Mouse (Mus musculus): ENCODE results near the gene Cma2. TPM values are rescaled to one million over a fixed set of nuclear protein-coding genes. Genes with fewer than 3 reads are reported as not detected.
"Not testable (repeated sequence)": the region's sequence is repeated elsewhere in the genome, so short reads cannot be mapped to it uniquely, and the experiment has no call there.

Gene Cma2
- polyA plus RNA-seq, 1 experiment, result not detected

DNA sequence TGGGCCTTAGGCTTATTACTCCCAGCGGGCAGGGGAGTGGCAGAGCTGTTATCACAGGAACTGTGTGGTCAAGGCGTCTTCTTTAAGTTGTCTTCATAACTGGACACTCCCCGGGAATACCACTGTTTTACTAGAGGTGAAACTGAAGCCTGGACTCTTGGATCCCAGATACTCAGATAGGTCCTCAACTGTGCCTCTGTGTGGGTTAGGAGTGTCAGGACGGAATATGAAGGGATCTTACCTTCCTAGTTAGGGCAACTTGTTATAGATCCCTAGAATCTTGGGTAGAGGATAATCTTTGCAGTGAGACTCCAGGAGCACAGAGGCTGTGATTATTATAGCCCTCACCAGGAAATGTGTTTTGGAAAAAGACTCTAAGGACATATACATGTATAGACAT lies 6.2 kb upstream of the Cma2 start, which contains the start of gene Cma1:
Gene Cma1 (minus strand): TSS at position 101 of the 400 bp plus-strand sequence.
- no peak for TF ChIP-seq POLR2A (IDR thresholded peaks at IDR 0.05; ENCODE audit: borderline replicate concordance, extremely low read depth, insufficient read depth, insufficient read length, poor library complexity, severe bottlenecking)
- no peak for TF ChIP-seq CTCF (IDR thresholded peaks at IDR 0.05; ENCODE audit: borderline replicate concordance, extremely low read depth, insufficient read depth, insufficient read length)
- DNase-seq (ENCODE audit: low read depth), result no peak

GRCm38 (mm10) chr14:55946269-55946969 lies 4.4 kb upstream of the Cma2 start:
- no peak for TF ChIP-seq CTCF (IDR thresholded peaks at IDR 0.05; ENCODE audit: borderline replicate concordance, extremely low read depth, insufficient read depth, insufficient read length)
- no peak for TF ChIP-seq POLR2A (IDR thresholded peaks at IDR 0.05; ENCODE audit: borderline replicate concordance, extremely low read depth, insufficient read depth, insufficient read length, poor library complexity, severe bottlenecking)
- DNase-seq (ENCODE audit: low read depth), result no peak

DNA sequence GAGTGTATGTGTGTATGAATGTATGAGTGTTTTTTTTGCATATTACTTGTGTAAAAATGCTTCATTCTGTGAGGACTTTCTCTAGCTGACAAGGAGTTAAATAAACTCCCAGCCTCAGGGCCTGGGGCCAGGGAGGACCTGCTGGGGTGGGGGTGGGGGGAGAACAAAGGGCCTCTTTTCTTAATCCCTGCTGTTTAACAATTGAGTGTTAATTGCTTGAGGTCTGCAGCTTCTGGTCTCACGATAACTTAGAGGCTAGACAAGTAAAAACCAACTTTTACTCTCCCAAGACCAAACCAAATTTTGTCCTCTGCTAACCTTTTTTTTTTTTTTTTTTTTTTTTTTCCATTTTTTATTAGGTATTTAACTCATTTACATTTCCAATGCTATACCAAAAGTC lies 12.5 kb downstream of the Cma2 start:
- no peak for TF ChIP-seq POLR2A (IDR thresholded peaks at IDR 0.05; ENCODE audit: borderline replicate concordance, extremely low read depth, insufficient read depth, insufficient read length, poor library complexity, severe bottlenecking)
- no peak for TF ChIP-seq CTCF (IDR thresholded peaks at IDR 0.05; ENCODE audit: borderline replicate concordance, extremely low read depth, insufficient read depth, insufficient read length)
- DNase-seq (ENCODE audit: low read depth), result peak; percentile 77

DNA sequence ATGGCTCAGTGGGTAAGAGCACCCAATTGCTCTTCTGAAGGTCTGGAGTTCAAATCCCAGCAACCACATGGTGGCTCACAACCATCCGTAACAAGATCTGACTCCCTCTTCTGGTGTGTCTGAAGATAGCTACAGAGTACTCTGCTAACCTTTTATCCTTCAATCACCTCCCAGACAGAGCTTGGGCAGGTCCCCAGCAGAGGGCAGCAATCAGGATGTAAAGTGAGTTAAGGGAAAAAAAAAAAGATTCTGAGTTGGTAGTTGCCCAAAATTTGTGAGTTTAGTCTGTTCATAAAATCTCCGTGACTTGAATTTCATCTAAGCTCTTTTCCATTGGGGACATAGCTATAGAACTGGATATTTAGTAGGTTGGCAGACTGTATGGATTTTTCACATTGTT lies 13.1 kb downstream of the Cma2 start:
- TF ChIP-seq CTCF (IDR thresholded peaks at IDR 0.05; ENCODE audit: borderline replicate concordance, extremely low read depth, insufficient read depth, insufficient read length), result peak; percentile 29; the same call in 1 of the 2 replicates
- peak; percentile 41 for DNase-seq (ENCODE audit: low read depth)

GRCm38 (mm10) chr14:55987464-55987863 lies 36.7 kb downstream of the Cma2 start:
- DNase-seq (ENCODE audit: low read depth), result not testable (repeated sequence)

GRCm38 (mm10) chr14:56013147-56013546 lies 62.4 kb downstream of the Cma2 start:
- no peak for DNase-seq (ENCODE audit: low read depth)
- TF ChIP-seq CTCF (IDR thresholded peaks at IDR 0.05; ENCODE audit: borderline replicate concordance, extremely low read depth, insufficient read depth, insufficient read length) (no peak), POLR2A (IDR thresholded peaks at IDR 0.05; ENCODE audit: borderline replicate concordance, extremely low read depth, insufficient read depth, insufficient read length, poor library complexity, severe bottlenecking) (no peak)

- no peak for TF ChIP-seq POLR2A (IDR thresholded peaks at IDR 0.05; ENCODE audit: borderline replicate concordance, extremely low read depth, insufficient read depth, insufficient read length, poor library complexity, severe bottlenecking)
- TF ChIP-seq CTCF (IDR thresholded peaks at IDR 0.05; ENCODE audit: borderline replicate concordance, extremely low read depth, insufficient read depth, insufficient read length), result no peak
- no peak for DNase-seq (ENCODE audit: low read depth)
Measured at GRCm38 (mm10) chr14:56013924-56014323, 63.1 kb downstream of the Cma2 start.

- not testable (repeated sequence) for DNase-seq (ENCODE audit: low read depth)
Measured at GRCm38 (mm10) chr14:56017671-56018070, 66.9 kb downstream of the Cma2 start, which contains the start of gene Mcpt1. TSS of gene Mcpt1 (plus strand) at chr14:56017971.

- TF ChIP-seq CTCF (IDR thresholded peaks at IDR 0.05; ENCODE audit: borderline replicate concordance, extremely low read depth, insufficient read depth, insufficient read length) (no peak), POLR2A (IDR thresholded peaks at IDR 0.05; ENCODE audit: borderline replicate concordance, extremely low read depth, insufficient read depth, insufficient read length, poor library complexity, severe bottlenecking) (no peak)
Measured at GRCm38 (mm10) chr14:56019446-56019845, 68.7 kb downstream of the Cma2 start.

DNA sequence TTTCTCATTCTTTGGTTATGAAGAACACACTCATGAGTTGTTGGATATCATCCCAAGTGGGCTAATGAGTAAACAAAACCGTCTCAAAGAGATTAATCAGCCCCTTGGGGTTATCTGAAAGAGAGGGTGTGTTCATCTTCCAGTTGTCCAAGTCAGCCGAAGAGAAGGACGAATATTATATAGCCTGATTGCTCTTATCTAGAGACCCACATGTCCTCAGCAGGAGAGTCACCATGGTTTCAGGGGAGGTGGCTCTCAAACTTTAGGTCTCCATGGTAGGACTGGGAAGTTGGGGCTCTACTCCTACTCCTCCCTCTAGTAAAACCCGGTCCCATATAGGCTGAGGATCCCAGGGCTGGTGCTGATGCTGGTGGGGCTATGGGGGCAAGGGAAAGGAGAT lies 70.5 kb downstream of the Cma2 start:
- DNase-seq (ENCODE audit: low read depth), result not testable (repeated sequence)

More at GRCm38 (mm10) chr14:56019446-56019845, 68.7 kb downstream of the Cma2 start:
- no peak for DNase-seq (ENCODE audit: low read depth)

Other genes starting within 250 kb of the Cma2 start
- 0.96 and 1.2 TPM in 2 replicates for gene Tgm1, start 237.1 kb upstream of the Cma2 start, polyA plus RNA-seq (2012; rRNA removed)
- 64.9 and 72.8 TPM in 2 replicates for gene Rabggta, start 228.7 kb upstream of the Cma2 start, polyA plus RNA-seq (2012; rRNA removed)
- gene Dhrs1, start 205.3 kb upstream of the Cma2 start, polyA plus RNA-seq (2012; rRNA removed), result 67.1 and 88.2 TPM in 2 replicates
- 24.6 and 27.9 TPM in 2 replicates for gene Nop9, start 205.3 kb upstream of the Cma2 start, polyA plus RNA-seq (2012; rRNA removed)
- 0.60 and 0.76 TPM in 2 replicates for gene Cideb, start 192.5 kb upstream of the Cma2 start, polyA plus RNA-seq (2012; rRNA removed)
- gene Ltb4r2, start 189.6 kb upstream of the Cma2 start, polyA plus RNA-seq (2012; rRNA removed), result 0.29 and 0.38 TPM in 2 replicates
- gene Ltb4r1, start 185.0 kb upstream of the Cma2 start, polyA plus RNA-seq (2012; rRNA removed), result 0.45 and 0.71 TPM in 2 replicates
- gene Adcy4, start 166.9 kb upstream of the Cma2 start, polyA plus RNA-seq (2012; rRNA removed), result 3.5 and 7.8 TPM in 2 replicates
- gene Ripk3, start 162.1 kb upstream of the Cma2 start, polyA plus RNA-seq (2012; rRNA removed), result 2.5 and 2.6 TPM in 2 replicates
- gene Nfatc4, start 127.8 kb upstream of the Cma2 start, polyA plus RNA-seq (2012; rRNA removed), result 22.3 and 26.2 TPM in 2 replicates
- 14.1 and 24.1 TPM in 2 replicates for gene Nynrin, start 97.0 kb upstream of the Cma2 start, polyA plus RNA-seq (2012; rRNA removed)
- 0.43 and 0.51 TPM in 2 replicates for gene Cbln3, start 66.6 kb upstream of the Cma2 start, polyA plus RNA-seq (2012; rRNA removed)
- 13.4 and 13.7 TPM in 2 replicates for gene Khnyn, start 66.0 kb upstream of the Cma2 start, polyA plus RNA-seq (2012; rRNA removed)
- 97.6 and 120 TPM in 2 replicates for gene Sdr39u1, start 50.7 kb upstream of the Cma2 start, polyA plus RNA-seq (2012; rRNA removed)
- gene Cma1, start 6.3 kb upstream of the Cma2 start, polyA plus RNA-seq (2012; rRNA removed), result 1.9 and 5.3 TPM in 2 replicates
- 0.06 and 0.08 TPM in 2 replicates for gene Mcpt1, start 67.0 kb downstream of the Cma2 start, polyA plus RNA-seq (2012; rRNA removed)
- gene Mcpt9, start 79.5 kb downstream of the Cma2 start, polyA plus RNA-seq (2012; rRNA removed), result not detected in 2 replicates
- gene Mcpt2, start 91.1 kb downstream of the Cma2 start, polyA plus RNA-seq (2012; rRNA removed), result not detected in 2 replicates
- 0.18 and 0.22 TPM in 2 replicates for gene Mcpt4, start 111.3 kb downstream of the Cma2 start, polyA plus RNA-seq (2012; rRNA removed)
- gene Mcpt8, start 134.3 kb downstream of the Cma2 start, polyA plus RNA-seq (2012; rRNA removed), result 0.08 TPM in 1 of 2 replicates, not detected in the other
- gene Ctsg, start 151.6 kb downstream of the Cma2 start, polyA plus RNA-seq (2012; rRNA removed), result 0.08 and 0.25 TPM in 2 replicates
- gene Gzme, start 169.6 kb downstream of the Cma2 start, polyA plus RNA-seq (2012; rRNA removed), result 0.10 TPM in 1 of 2 replicates, not detected in the other
- gene Gzmd, start 181.6 kb downstream of the Cma2 start, polyA plus RNA-seq (2012; rRNA removed), result not detected in 2 replicates
- 0.15 TPM in 1 of 2 replicates, not detected in the other for gene Gzmg, start 208.6 kb downstream of the Cma2 start, polyA plus RNA-seq (2012; rRNA removed)
- gene Gzmn, start 223.6 kb downstream of the Cma2 start, polyA plus RNA-seq (2012; rRNA removed), result not detected in 2 replicates